ENCODE assay signal across 8 mouse cellular contexts in genomic region chr11:86836366-86836765, GRCm38 (mm10). TPM values are rescaled to one million over a fixed set of nuclear protein-coding genes. Genes with fewer than 3 reads are reported as not detected.
DNase-seq lines count a peak whose midpoint lies in the region; ATAC-seq and TF ChIP-seq lines count a peak whose summit lies in the region.

No protein-coding gene starts in this region.

- DNase-seq in right cerebral cortex, postnatal 14 days = peak; percentile 46
- DNase-seq in right cerebral cortex, adult 18-20 months = no peak
- peak; percentile 42 to 59 for DNase-seq in adrenal gland, postnatal 4 days (ENCODE audit: low spot score in 2 of 2)
- peak; percentile 63 for DNase-seq in liver, embryonic 13.5 days
- DNase-seq in ovary, postnatal 36 days (ENCODE audit: low spot score) = peak; percentile 73
- peak; percentile 65 to 83 for DNase-seq in urinary bladder, postnatal 4 days (ENCODE audit: low spot score in 2 of 2)

- H3K27me3 ChIP-seq in intestine, embryonic 15.5 days (replicated peaks) = no peaks in the 10 kb centered on the region
- H3K27me3 ChIP-seq in liver, embryonic 13.5 days = no peaks in the 10 kb centered on the region

- H3K4me2 ChIP-seq in intestine, embryonic 15.5 days (replicated peaks) = no peak overlapping the region
- no peak overlapping the region for H3K4me2 ChIP-seq in liver, embryonic 13.5 days

- ATAC-seq in intestine, embryonic 15.5 days = peak; percentile 79
- peak; percentile 71; the same call in 1 of the 2 replicates for ATAC-seq in liver, embryonic 13.5 days (ENCODE audit: low read depth)

- peaks cover 2% of the 10 kb centered on the region; the same call in 1 of the 2 replicates for H3K4me1 ChIP-seq in embryonic fibroblast, embryonic 13.5 days (ENCODE audit: control insufficient read depth, insufficient read depth, low read length)
- peaks cover 6% of the 10 kb centered on the region for H3K4me1 ChIP-seq in intestine, embryonic 15.5 days (replicated peaks)
- H3K4me1 ChIP-seq in liver, embryonic 13.5 days (replicated peaks) = 0 out of 2 replicates have a peak, but pooled peaks cover 8% of the 10 kb centered on the region

- H3K9me3 ChIP-seq in intestine, embryonic 15.5 days = no peaks in the 10 kb centered on the region
- no peaks in the 10 kb centered on the region for H3K9me3 ChIP-seq in liver, embryonic 13.5 days (replicated peaks)

- no peaks in the 10 kb centered on the region for H3K36me3 ChIP-seq in intestine, embryonic 15.5 days
- no peaks in the 10 kb centered on the region for H3K36me3 ChIP-seq in liver, embryonic 13.5 days

- TF ChIP-seq CTCF in embryonic fibroblast, embryonic 13.5 days (IDR thresholded peaks at IDR 0.05; ENCODE audit: borderline replicate concordance, insufficient read depth, low read length) = peak; percentile 64; the same call in 1 of the 2 replicates

- H3K4me3 ChIP-seq in embryonic fibroblast, embryonic 13.5 days (ENCODE audit: insufficient read depth, low read length) = no peak overlapping the region
- no peak overlapping the region for H3K4me3 ChIP-seq in intestine, embryonic 15.5 days (replicated peaks)
- H3K4me3 ChIP-seq in liver, embryonic 13.5 days (replicated peaks) = no peak overlapping the region

- no peak overlapping the region for H3K9ac ChIP-seq in intestine, embryonic 15.5 days
- H3K9ac ChIP-seq in liver, embryonic 13.5 days = no peak overlapping the region

- 71% methylated on average over 2 of the region's 2 CpGs for WGBS in intestine, embryonic 15.5 days
- 29% methylated on average over 2 of the region's 2 CpGs for WGBS in liver, embryonic 13.5 days (ENCODE audit: insufficient replicate concordance)

- H3K27ac ChIP-seq in embryonic fibroblast, embryonic 13.5 days (ENCODE audit: insufficient read depth, low read length) = no peak overlapping the region
- H3K27ac ChIP-seq in intestine, embryonic 15.5 days = no peak overlapping the region
- H3K27ac ChIP-seq in liver, embryonic 13.5 days = no peak overlapping the region

- no peak for TF ChIP-seq POLR2A in embryonic fibroblast, embryonic 13.5 days (IDR thresholded peaks at IDR 0.05; ENCODE audit: low read depth, low read length)

RNA-seq across cellular contexts. Expression of gene Dhx40, which starts 28.8 kb away (rescaled TPM):
- 10 to 100 TPM; 40.1 to 41.1 TPM for total RNA-seq in adrenal gland, postnatal 4 days (2021)
- 33.7 and 38.9 TPM in 2 replicates for polyA plus RNA-seq in embryonic fibroblast, embryonic 13.5 days (2011; ENCODE audit: insufficient read length, low read depth, missing spikeins)
- 15.3 and 16.0 TPM in 2 replicates for polyA plus RNA-seq in intestine, embryonic 15.5 days (2015; fragmentation: Nextera tagmentation; extraction: Ambion mirVana)
- polyA plus RNA-seq in liver, embryonic 13.5 days (2015; fragmentation: Nextera tagmentation; extraction: Ambion mirVana) = 8.5 and 11.4 TPM in 2 replicates
